Mouse (Mus musculus) limb, embryonic 13.5 days (tissue): Measurements from ENCODE around the gene Atp1a1. TPM values are rescaled to one million over a fixed set of nuclear protein-coding genes. Genes with fewer than 3 reads are reported as not detected.

Experiments used
- ATAC-seq: fragments of 200-750 bp; cut with Nextera tagmentation; 2 replicates; pipeline ENCODE4 v1.8.0; 2017; ENCODE audit warnings: low read depth, moderate number of reproducible peaks, moderate TSS enrichment; ENCODE audit not compliant: low FRiP score
- H3K27ac ChIP-seq: fragments of 300-500 bp; sonication (generic); 2 replicates; pipeline ENCODE4 v1.5.1; 2015; ENCODE audit warnings: inconsistent platforms, mild to moderate bottlenecking, moderate library complexity
- H3K27me3 ChIP-seq: fragments of 300-500 bp; sonication (generic); 2 replicates; pipeline ENCODE4 v1.6.1; 2015; ENCODE audit warnings: mild to moderate bottlenecking, inconsistent platforms
- H3K36me3 ChIP-seq: fragments of 300-500 bp; sonication (generic); 2 replicates; pipeline ENCODE4 v1.6.1; 2015; ENCODE audit warnings: inconsistent platforms, mild to moderate bottlenecking, moderate library complexity
- H3K4me1 ChIP-seq: fragments of 300-500 bp; sonication (generic); 2 replicates; pipeline ENCODE4 v1.6.1; 2015; ENCODE audit warnings: inconsistent platforms
- H3K4me2 ChIP-seq: fragments of 300-500 bp; sonication (generic); replicated peaks from 2 replicates; pipeline ENCODE4 v1.6.1; 2015; ENCODE audit warnings: inconsistent platforms, mild to moderate bottlenecking, moderate library complexity
- H3K4me3 ChIP-seq: fragments of 300-500 bp; sonication (generic); 2 replicates; pipeline ENCODE4 v1.5.1; 2015; ENCODE audit warnings: moderate library complexity, mild to moderate bottlenecking, inconsistent platforms
- H3K9ac ChIP-seq: fragments of 300-500 bp; sonication (generic); 2 replicates; pipeline ENCODE4 v1.6.1; 2015; ENCODE audit warnings: mild to moderate bottlenecking, inconsistent platforms
- H3K9me3 ChIP-seq: fragments of 300-500 bp; sonication (generic); 2 replicates; pipeline ENCODE4 v1.6.1; 2016; ENCODE audit warnings: inconsistent platforms
- WGBS: fragments of 180-500 bp; shearing (Covaris S2); methylation state at CpG from one replicate; pipeline ENCODE4 v1.1.7; 2015; 5-methylcytosine and 5-hydroxymethylcytosine counted together
- polyA plus RNA-seq: library from polyadenylated mRNA; unstranded; fragments of >200 nt; fragmentation: Nextera tagmentation; extraction: Ambion mirVana; gene quantifications from 2 replicates; pipeline ENCODE4 v1.2.1, GENCODE M21; 2015

The Atp1a1 gene
- polyA plus RNA-seq, 1 experiment from 2014 or later = 63.5 TPM

DNA sequence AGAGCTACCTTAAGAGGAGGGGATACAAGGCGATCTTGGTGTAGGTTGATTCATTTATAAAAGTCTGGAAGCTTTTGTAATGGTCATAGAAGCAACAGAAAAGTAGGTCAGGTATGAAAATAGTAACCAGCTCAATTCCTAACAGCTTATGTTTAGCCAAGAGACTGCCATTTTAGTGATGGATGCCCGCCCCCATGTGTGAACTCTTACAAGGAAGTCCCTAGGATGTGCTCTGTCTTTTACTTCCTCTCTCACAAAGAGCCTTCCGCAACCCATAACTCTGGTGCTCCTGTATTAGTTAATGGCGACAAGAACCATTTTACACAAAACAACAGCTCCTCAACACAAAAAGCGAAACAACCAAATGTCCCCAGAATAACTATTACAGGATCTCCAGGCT, 4.8 kb upstream of the Atp1a1 start:
- Histone ChIP-seq H3K36me3 (no peaks in the 10 kb centered on the region), H3K9ac (no peak overlapping the region), H3K4me2 (no peak overlapping the region), H3K9me3 (no peaks in the 10 kb centered on the region), H3K27me3 (no peaks in the 10 kb centered on the region), H3K4me3 (no peak overlapping the region), H3K4me1 (peaks cover 39% of the 10 kb centered on the region), H3K27ac (no peak overlapping the region)
- no peak for ATAC-seq
- WGBS = 94% methylated on average over 5 of the region's 5 CpGs

DNA sequence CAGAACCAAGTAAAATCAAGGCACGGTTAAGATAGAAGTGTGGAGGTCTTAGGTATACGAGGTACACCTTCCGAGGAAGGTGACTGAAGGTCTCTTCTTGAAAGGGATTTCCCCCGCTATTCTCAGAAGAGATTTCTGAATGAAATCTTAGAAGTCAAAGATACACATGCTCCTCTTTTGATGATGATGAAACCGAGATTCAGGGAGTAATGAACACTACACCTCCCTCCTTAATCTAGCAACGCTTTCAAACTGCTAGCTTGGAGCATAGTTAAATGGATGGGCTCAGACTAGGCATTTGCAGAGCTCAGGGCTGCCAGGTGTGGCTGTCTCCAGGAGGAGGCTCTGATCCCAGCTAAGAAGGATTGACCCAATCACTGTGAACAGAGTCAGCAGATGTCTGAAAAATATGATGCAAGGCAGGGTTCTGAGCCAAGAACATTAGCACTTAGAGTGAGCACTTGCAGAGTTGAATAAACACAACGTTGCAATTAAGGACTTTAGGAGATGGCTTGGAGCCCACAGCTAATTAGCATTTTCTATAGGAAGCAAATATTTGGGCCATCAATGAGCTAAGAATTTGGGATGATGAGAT, 2.5 kb upstream of the Atp1a1 start:
- no peak overlapping the region for H3K4me2 ChIP-seq

DNA sequence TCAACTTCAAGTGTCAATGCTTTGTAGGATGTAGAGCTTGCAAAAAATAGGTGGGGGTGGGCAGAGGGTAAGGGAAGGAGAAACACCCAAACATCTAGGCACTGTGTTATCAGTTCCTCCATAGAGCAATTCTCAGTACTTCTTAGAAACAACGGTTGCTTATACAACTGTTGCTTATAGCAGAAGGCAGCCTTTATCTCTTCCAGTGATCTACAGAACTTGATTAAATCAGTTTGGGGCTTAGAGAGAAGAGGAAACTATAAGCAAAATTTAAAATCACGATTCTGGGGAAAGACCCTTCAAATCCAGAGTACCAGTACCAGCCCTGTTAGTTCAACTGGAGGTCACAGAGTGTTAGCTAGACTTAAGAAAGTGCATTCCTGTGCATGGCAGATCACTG, 1.2 kb upstream of the Atp1a1 start:
- H3K27me3 ChIP-seq = no peaks in the 10 kb centered on the region
- peaks cover 44% of the 10 kb centered on the region for H3K4me1 ChIP-seq
- no peak overlapping the region for H3K27ac ChIP-seq
- no peak overlapping the region for H3K4me2 ChIP-seq
- no peak for ATAC-seq
- no peaks in the 10 kb centered on the region for H3K36me3 ChIP-seq
- no peaks in the 10 kb centered on the region for H3K9me3 ChIP-seq
- H3K4me3 ChIP-seq = no peak overlapping the region
- no peak overlapping the region for H3K9ac ChIP-seq
- 42% methylated on average over 2 of the region's 2 CpGs for WGBS

More for the DNA sequence above, 2.5 kb upstream of the Atp1a1 start:
- H3K9me3 ChIP-seq = no peaks in the 10 kb centered on the region
- no peaks in the 10 kb centered on the region for H3K27me3 ChIP-seq
- peaks cover 44% of the 10 kb centered on the region for H3K4me1 ChIP-seq
- no peak overlapping the region for H3K4me3 ChIP-seq
- no peaks in the 10 kb centered on the region for H3K36me3 ChIP-seq
- no peak overlapping the region for H3K27ac ChIP-seq
- no peak overlapping the region for H3K9ac ChIP-seq
- ATAC-seq = no peak
- WGBS = 75% methylated on average over 7 of the region's 7 CpGs

DNA sequence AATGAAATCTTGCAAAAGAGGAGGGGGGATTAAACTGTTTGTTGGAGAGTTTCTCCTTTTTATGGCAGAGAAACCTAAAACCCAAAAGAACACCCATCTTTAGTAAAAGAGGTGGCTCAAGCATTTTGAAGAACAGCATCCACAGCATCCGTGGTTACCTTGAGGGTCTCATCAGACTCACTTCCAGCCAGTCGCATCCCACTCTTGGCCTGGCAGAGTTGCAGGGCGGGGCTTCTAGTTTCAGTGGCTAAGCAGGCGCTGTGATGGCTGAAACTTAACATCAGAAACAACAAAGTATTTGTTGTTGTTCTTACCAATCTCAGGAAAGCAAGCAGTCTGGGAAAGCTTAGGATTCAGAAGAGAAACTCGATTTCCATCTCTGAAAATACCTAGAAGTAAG, 807 bp upstream of the Atp1a1 start:
- peak overlapping the region; percentile 84 for H3K4me2 ChIP-seq
- no peak for ATAC-seq
- peak overlapping the region; percentile 95; the same call in 1 of the 2 replicates for H3K9ac ChIP-seq
- no peaks in the 10 kb centered on the region for H3K36me3 ChIP-seq
- H3K9me3 ChIP-seq = no peaks in the 10 kb centered on the region
- H3K27me3 ChIP-seq = no peaks in the 10 kb centered on the region
- peak overlapping the region; percentile 94 for H3K4me3 ChIP-seq
- peaks cover 46% of the 10 kb centered on the region for H3K4me1 ChIP-seq
- no peak overlapping the region for H3K27ac ChIP-seq
- WGBS = 19% methylated on average over 5 of the region's 5 CpGs

- Histone ChIP-seq H3K4me2 (peak overlapping the region; percentile 84), H3K9ac (peak overlapping the region; percentile 95), H3K9me3 (no peaks in the 10 kb centered on the region), H3K4me1 (peaks cover 60% of the 10 kb centered on the region), H3K27ac (peak overlapping the region; percentile 96), H3K4me3 (peak overlapping the region; percentile 94), H3K27me3 (no peaks in the 10 kb centered on the region), H3K36me3 (no peaks in the 10 kb centered on the region)
- WGBS = under 1% methylated on average over 42 of the region's 68 CpGs
- peak; percentile 68 for ATAC-seq
Measured at GRCm38 (mm10) chr3:101603661-101604549, 579 bp downstream of the Atp1a1 start.

DNA sequence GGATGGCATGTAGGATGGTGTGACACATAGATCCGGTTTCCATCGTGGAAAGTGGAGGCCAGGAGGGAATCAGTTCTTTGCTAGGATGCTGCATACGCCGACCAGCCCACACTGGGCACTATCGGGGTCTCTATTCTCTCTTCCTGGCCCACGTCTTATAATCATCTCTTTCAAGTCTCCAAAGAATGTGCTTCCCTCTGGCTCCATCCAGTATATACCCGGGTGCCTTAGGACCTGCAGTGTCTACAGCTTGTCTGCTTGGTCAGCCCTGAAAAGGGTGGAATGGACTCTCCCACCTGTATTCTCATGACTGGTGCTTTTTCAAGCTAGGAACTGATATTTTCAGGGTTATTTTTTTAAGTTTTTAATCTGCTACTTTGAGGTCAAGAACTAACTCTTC, 1.3 kb downstream of the Atp1a1 start:
- no peak for ATAC-seq
- Histone ChIP-seq H3K27ac (no peak overlapping the region), H3K4me3 (peak overlapping the region; percentile 94), H3K27me3 (no peaks in the 10 kb centered on the region), H3K4me1 (peaks cover 67% of the 10 kb centered on the region), H3K9me3 (no peaks in the 10 kb centered on the region), H3K9ac (peak overlapping the region; percentile 95), H3K36me3 (no peaks in the 10 kb centered on the region), H3K4me2 (peak overlapping the region; percentile 84)
- 34% methylated on average over 7 of the region's 7 CpGs for WGBS

DNA sequence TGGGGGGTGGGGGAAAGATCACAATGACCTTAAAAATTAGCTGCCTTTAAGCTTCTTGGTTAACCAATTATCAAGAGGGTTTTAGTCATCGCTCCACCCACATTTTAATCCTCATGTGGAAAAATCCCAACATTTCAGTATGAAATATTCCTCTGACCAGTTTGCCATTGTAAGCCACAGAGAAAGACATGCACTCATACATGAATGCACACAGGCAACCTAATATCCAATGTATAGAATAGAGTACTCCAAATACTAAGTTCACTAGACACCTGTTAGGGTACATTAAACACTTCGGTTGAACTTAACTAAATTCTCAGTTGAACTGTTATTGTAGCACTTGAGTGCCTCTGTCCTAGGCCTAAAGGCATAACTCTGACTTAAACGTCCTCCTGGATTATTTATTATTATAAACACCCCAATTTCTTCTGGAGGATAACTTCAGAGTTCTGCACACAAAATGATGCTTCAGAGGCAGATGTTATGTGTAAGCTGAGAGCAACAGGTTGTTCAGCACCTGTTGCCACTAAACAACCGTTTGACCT, 1.9 kb downstream of the Atp1a1 start:
- Histone ChIP-seq H3K27ac (no peak overlapping the region), H3K4me2 (peak overlapping the region; percentile 84), H3K4me3 (peak overlapping the region; percentile 94), H3K27me3 (no peaks in the 10 kb centered on the region), H3K9me3 (no peaks in the 10 kb centered on the region), H3K36me3 (no peaks in the 10 kb centered on the region), H3K4me1 (peaks cover 74% of the 10 kb centered on the region), H3K9ac (no peak overlapping the region)
- WGBS = 63% methylated on average over 4 of the region's 4 CpGs
- no peak for ATAC-seq

GRCm38 (mm10) chr3:101601687-101602086, 2.8 kb downstream of the Atp1a1 start:
- H3K27me3 ChIP-seq = no peaks in the 10 kb centered on the region
- H3K4me3 ChIP-seq = no peak overlapping the region
- H3K9ac ChIP-seq = no peak overlapping the region
- no peak for ATAC-seq
- no peak overlapping the region for H3K27ac ChIP-seq
- no peaks in the 10 kb centered on the region for H3K9me3 ChIP-seq
- 37% methylated on average over 4 of the region's 4 CpGs for WGBS
- H3K36me3 ChIP-seq = no peaks in the 10 kb centered on the region
- peaks cover 76% of the 10 kb centered on the region for H3K4me1 ChIP-seq
- peak overlapping the region; percentile 84 for H3K4me2 ChIP-seq

DNA sequence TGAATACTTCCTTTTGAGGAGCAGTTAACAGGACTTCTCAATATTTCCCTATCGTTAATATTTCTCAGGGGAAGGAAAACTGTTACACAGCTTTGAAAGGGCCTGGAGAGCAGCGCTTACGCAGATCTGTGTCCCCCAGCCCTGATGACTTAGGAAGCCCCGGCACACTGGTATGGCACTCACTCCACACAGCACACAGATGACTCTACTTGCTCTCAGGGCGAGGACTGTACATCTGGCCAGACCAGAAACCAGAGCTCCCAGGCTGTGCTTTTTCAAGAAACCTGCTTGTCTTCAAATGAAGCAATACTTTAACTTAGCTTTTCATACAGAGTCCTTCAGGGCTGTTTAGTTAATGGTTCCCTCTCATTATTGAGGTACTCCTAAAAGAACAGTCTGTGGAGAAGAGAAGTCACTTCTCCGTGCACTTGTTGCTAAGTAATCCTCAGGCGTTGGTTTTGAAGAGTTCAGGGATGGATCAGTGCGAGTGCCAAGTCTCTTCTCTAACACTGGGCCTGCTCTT, 3.4 kb downstream of the Atp1a1 start:
- WGBS = 48% methylated on average over 8 of the region's 8 CpGs
- Histone ChIP-seq H3K27me3 (no peaks in the 10 kb centered on the region), H3K4me1 (peaks cover 82% of the 10 kb centered on the region), H3K9me3 (no peaks in the 10 kb centered on the region), H3K4me2 (peak overlapping the region; percentile 84), H3K27ac (0 out of 2 replicates have a peak overlapping the region, but pooled peaks have one; percentile 33), H3K36me3 (no peaks in the 10 kb centered on the region; the same call in 1 of the 2 replicates), H3K9ac (peak overlapping the region; percentile 19; the same call in 1 of the 2 replicates), H3K4me3 (0 out of 2 replicates have a peak overlapping the region, but pooled peaks have one; percentile 7)
- ATAC-seq = no peak

- Histone ChIP-seq H3K27ac (no peak overlapping the region), H3K4me3 (no peak overlapping the region)
Measured at GRCm38 (mm10) chr3:101599920-101600741, 4.4 kb downstream of the Atp1a1 start.

DNA sequence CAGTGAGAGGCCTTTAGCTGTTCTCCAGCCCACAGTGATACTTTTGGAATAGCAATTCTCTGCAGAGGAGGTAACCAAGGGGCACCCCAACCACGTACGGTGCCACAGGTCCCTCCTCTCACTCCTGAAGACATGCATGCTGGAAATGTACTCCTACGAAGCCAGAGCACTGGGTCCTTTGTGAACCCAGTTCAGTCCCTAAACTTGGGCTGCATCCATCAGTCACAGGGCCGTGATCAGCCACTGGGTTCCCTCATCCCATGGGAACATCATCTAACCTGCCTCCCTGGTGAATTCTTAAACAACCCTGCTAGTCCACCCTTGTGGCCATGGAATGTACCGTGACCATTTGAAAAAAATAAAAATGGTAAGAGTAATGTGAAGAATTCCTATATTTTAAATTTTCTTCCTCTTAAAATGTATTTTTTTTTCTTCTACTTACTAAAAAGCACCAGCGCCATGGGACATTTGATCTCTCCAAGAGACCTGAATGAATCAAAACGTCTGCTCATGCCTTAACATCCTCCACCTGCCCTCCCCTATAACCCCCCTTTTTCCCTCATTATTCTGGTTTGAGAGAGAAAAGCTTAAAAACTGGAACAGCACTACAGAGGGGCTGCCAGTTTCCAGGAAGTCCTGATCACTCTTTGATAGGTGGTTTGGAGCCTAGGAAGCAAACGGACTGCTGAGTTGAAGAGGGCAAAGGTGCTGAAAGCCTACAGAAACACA, 5.1 kb downstream of the Atp1a1 start:
- Histone ChIP-seq H3K27ac (no peak overlapping the region), H3K9ac (0 out of 2 replicates have a peak overlapping the region, but pooled peaks have one; percentile 19), H3K27me3 (no peaks in the 10 kb centered on the region), H3K4me3 (no peak overlapping the region), H3K4me2 (peak overlapping the region; percentile 84), H3K4me1 (peaks cover 90% of the 10 kb centered on the region), H3K9me3 (no peaks in the 10 kb centered on the region), H3K36me3 (peaks cover 7% of the 10 kb centered on the region; the same call in 1 of the 2 replicates)
- WGBS = 63% methylated on average over 8 of the region's 8 CpGs
- ATAC-seq = no peak

More at GRCm38 (mm10) chr3:101599920-101600741, 4.4 kb downstream of the Atp1a1 start:
- no peak for ATAC-seq
- peaks cover 84% of the 10 kb centered on the region for H3K4me1 ChIP-seq
- no peaks in the 10 kb centered on the region; the same call in 1 of the 2 replicates for H3K36me3 ChIP-seq
- H3K27me3 ChIP-seq = no peaks in the 10 kb centered on the region
- H3K9me3 ChIP-seq = no peaks in the 10 kb centered on the region
- 20% methylated on average over 4 of the region's 4 CpGs for WGBS
- H3K4me2 ChIP-seq = peak overlapping the region; percentile 84
- 0 out of 2 replicates have a peak overlapping the region, but pooled peaks have one; percentile 19 for H3K9ac ChIP-seq
